Mouse (Mus musculus): ENCODE results near the gene Flt1. TPM values are rescaled to one million over a fixed set of nuclear protein-coding genes. Genes with fewer than 3 reads are reported as not detected.

Gene Flt1
- polyA plus RNA-seq (2015; fragmentation: Nextera tagmentation; extraction: Ambion mirVana) = 15.6 and 16.7 TPM in 2 replicates

GRCm38 (mm10) chr5:147725831-147726700, at the start of gene Flt1:
Flt1 (minus strand) TSS chr5:147726011.
- ATAC-seq (ENCODE audit: low read depth) = peak; percentile 80
- H3K27ac ChIP-seq (ENCODE audit: low read length) = peak within 1 kb of the TSS; percentile 54
- peaks cover 11% of the 10 kb centered on the region for H3K4me1 ChIP-seq (replicated peaks; ENCODE audit: control insufficient read depth, insufficient read depth, low read length)
- peak within 1 kb of the TSS; percentile 59 for H3K4me3 ChIP-seq (ENCODE audit: low read length)
- H3K36me3 ChIP-seq (ENCODE audit: control insufficient read depth, insufficient read depth, low read length) = no peaks in the 10 kb centered on the region
- H3K9ac ChIP-seq (ENCODE audit: low read length) = peak within 1 kb of the TSS; percentile 68
- H3K4me2 ChIP-seq (ENCODE audit: low read depth, low read length) = peak within 1 kb of the TSS; percentile 92
- peaks cover 65% of the 10 kb centered on the region for H3K27me3 ChIP-seq (ENCODE audit: control insufficient read depth, insufficient read depth, low read depth, low read length)
- H3K9me3 ChIP-seq (ENCODE audit: control insufficient read depth, low read length) = no peaks in the 10 kb centered on the region
- under 1% methylated on average over 78 of the region's 82 CpGs for WGBS

DNA sequence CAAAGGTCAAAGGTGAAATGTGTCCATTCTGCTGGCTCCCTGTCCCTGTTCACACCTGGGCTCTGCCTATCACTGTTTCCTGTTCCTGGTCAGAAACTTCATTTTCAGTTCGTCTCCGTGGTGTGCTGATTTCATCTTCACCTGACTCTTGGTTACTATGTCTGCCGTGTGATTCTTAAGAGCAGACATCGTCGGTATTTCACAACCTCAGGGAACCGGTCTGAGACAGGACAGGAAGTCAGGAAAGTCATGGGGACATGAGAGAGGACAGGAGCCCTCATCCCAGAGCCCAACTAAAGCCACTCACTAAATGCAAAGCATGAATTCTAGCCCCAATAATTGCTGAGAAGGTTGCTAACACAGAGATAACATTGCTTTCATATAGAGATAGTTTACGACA, 49.4 kb upstream of the Flt1 start:
- H3K4me3 ChIP-seq (ENCODE audit: low read length) = no peak overlapping the region
- no peak overlapping the region for H3K4me2 ChIP-seq (ENCODE audit: low read depth, low read length)
- H3K36me3 ChIP-seq (ENCODE audit: control insufficient read depth, insufficient read depth, low read length) = no peaks in the 10 kb centered on the region
- H3K9ac ChIP-seq (ENCODE audit: low read length) = no peak overlapping the region
- H3K4me1 ChIP-seq (replicated peaks; ENCODE audit: control insufficient read depth, insufficient read depth, low read length) = no peaks in the 10 kb centered on the region
- no peak for ATAC-seq (ENCODE audit: low read depth)
- no peak overlapping the region for H3K27ac ChIP-seq (ENCODE audit: low read length)
- no peaks in the 10 kb centered on the region for H3K27me3 ChIP-seq (ENCODE audit: control insufficient read depth, insufficient read depth, low read depth, low read length)
- H3K9me3 ChIP-seq (ENCODE audit: control insufficient read depth, low read length) = 0 out of 2 replicates have a peak, but pooled peaks cover 5% of the 10 kb centered on the region
- 60% methylated on average over 7 of the region's 7 CpGs for WGBS

GRCm38 (mm10) chr5:147769918-147770317, 44.1 kb upstream of the Flt1 start:
- WGBS = 67% methylated on average over 6 of the region's 6 CpGs
- H3K9ac ChIP-seq (ENCODE audit: low read length) = no peak overlapping the region
- no peaks in the 10 kb centered on the region for H3K27me3 ChIP-seq (ENCODE audit: control insufficient read depth, insufficient read depth, low read depth, low read length)
- no peak overlapping the region for H3K4me3 ChIP-seq (ENCODE audit: low read length)
- 0 out of 2 replicates have a peak, but pooled peaks cover 5% of the 10 kb centered on the region for H3K9me3 ChIP-seq (ENCODE audit: control insufficient read depth, low read length)
- no peak for ATAC-seq (ENCODE audit: low read depth)
- H3K36me3 ChIP-seq (ENCODE audit: control insufficient read depth, insufficient read depth, low read length) = no peaks in the 10 kb centered on the region
- H3K4me2 ChIP-seq (ENCODE audit: low read depth, low read length) = no peak overlapping the region
- no peaks in the 10 kb centered on the region for H3K4me1 ChIP-seq (replicated peaks; ENCODE audit: control insufficient read depth, insufficient read depth, low read length)
- H3K27ac ChIP-seq (ENCODE audit: low read length) = no peak overlapping the region

DNA sequence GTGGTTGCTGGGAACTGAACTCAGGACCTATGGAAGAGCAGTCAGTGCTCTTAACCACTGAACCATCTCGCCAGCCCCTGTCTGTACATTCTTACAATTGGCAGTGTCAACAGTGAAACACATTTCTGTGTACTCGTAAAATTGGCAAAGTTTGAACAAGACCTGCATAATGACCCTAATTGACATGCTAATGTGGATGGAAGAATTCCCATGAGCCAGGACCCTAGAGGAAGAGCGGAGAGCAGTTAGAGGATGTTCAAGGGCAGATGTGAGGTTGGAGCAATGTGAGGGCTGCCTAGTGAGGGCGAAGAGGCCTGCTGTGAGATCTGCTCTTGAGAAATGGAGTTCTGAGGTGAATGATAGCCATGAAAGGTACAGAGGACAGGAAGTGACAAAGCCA, 38.2 kb upstream of the Flt1 start:
- 85% methylated on average over 4 of the region's 4 CpGs for WGBS
- no peak overlapping the region for H3K9ac ChIP-seq (ENCODE audit: low read length)
- no peak overlapping the region for H3K4me3 ChIP-seq (ENCODE audit: low read length)
- H3K4me2 ChIP-seq (ENCODE audit: low read depth, low read length) = no peak overlapping the region
- no peaks in the 10 kb centered on the region for H3K9me3 ChIP-seq (ENCODE audit: control insufficient read depth, low read length)
- ATAC-seq (ENCODE audit: low read depth) = no peak
- H3K27ac ChIP-seq (ENCODE audit: low read length) = no peak overlapping the region
- no peaks in the 10 kb centered on the region for H3K27me3 ChIP-seq (ENCODE audit: control insufficient read depth, insufficient read depth, low read depth, low read length)
- no peaks in the 10 kb centered on the region for H3K36me3 ChIP-seq (ENCODE audit: control insufficient read depth, insufficient read depth, low read length)
- no peaks in the 10 kb centered on the region for H3K4me1 ChIP-seq (replicated peaks; ENCODE audit: control insufficient read depth, insufficient read depth, low read length)

- H3K36me3 ChIP-seq (ENCODE audit: control insufficient read depth, insufficient read depth, low read length) = no peaks in the 10 kb centered on the region
- no peaks in the 10 kb centered on the region for H3K27me3 ChIP-seq (ENCODE audit: control insufficient read depth, insufficient read depth, low read depth, low read length)
- no peak overlapping the region for H3K4me3 ChIP-seq (ENCODE audit: low read length)
- H3K9ac ChIP-seq (ENCODE audit: low read length) = no peak overlapping the region
- no peaks in the 10 kb centered on the region for H3K4me1 ChIP-seq (replicated peaks; ENCODE audit: control insufficient read depth, insufficient read depth, low read length)
- no peak overlapping the region for H3K4me2 ChIP-seq (ENCODE audit: low read depth, low read length)
- ATAC-seq (ENCODE audit: low read depth) = no peak
- 19% methylated on average over 8 of the region's 8 CpGs for WGBS
- no peak overlapping the region for H3K27ac ChIP-seq (ENCODE audit: low read length)
- no peaks in the 10 kb centered on the region for H3K9me3 ChIP-seq (ENCODE audit: control insufficient read depth, low read length)
Observed at GRCm38 (mm10) chr5:147761984-147762383, 36.2 kb upstream of the Flt1 start.

GRCm38 (mm10) chr5:147761275-147761674, 35.5 kb upstream of the Flt1 start:
- no peaks in the 10 kb centered on the region for H3K9me3 ChIP-seq (ENCODE audit: control insufficient read depth, low read length)
- no peak overlapping the region for H3K27ac ChIP-seq (ENCODE audit: low read length)
- no peak overlapping the region for H3K4me2 ChIP-seq (ENCODE audit: low read depth, low read length)
- no peak overlapping the region for H3K9ac ChIP-seq (ENCODE audit: low read length)
- H3K4me1 ChIP-seq (replicated peaks; ENCODE audit: control insufficient read depth, insufficient read depth, low read length) = no peaks in the 10 kb centered on the region
- ATAC-seq (ENCODE audit: low read depth) = no peak
- 12% methylated on average over 9 of the region's 9 CpGs for WGBS
- no peak overlapping the region for H3K4me3 ChIP-seq (ENCODE audit: low read length)
- no peaks in the 10 kb centered on the region for H3K36me3 ChIP-seq (ENCODE audit: control insufficient read depth, insufficient read depth, low read length)
- H3K27me3 ChIP-seq (ENCODE audit: control insufficient read depth, insufficient read depth, low read depth, low read length) = no peaks in the 10 kb centered on the region

- Histone ChIP-seq H3K4me3 (ENCODE audit: low read length) (peak overlapping the region; percentile 26), H3K9ac (ENCODE audit: low read length) (peak overlapping the region; percentile 33; the same call in 1 of the 2 replicates), H3K27me3 (ENCODE audit: control insufficient read depth, insufficient read depth, low read depth, low read length) (no peaks in the 10 kb centered on the region), H3K4me2 (ENCODE audit: low read depth, low read length) (peak overlapping the region; percentile 34), H3K27ac (ENCODE audit: low read length) (no peak overlapping the region), H3K4me1 (replicated peaks; ENCODE audit: control insufficient read depth, insufficient read depth, low read length) (no peaks in the 10 kb centered on the region), H3K36me3 (ENCODE audit: control insufficient read depth, insufficient read depth, low read length) (no peaks in the 10 kb centered on the region), H3K9me3 (ENCODE audit: control insufficient read depth, low read length) (peaks cover 3% of the 10 kb centered on the region; the same call in 1 of the 2 replicates)
- WGBS = 60% methylated on average over 9 of the region's 9 CpGs
- ATAC-seq (ENCODE audit: low read depth) = no peak
Observed at GRCm38 (mm10) chr5:147758640-147759319, 33.0 kb upstream of the Flt1 start.

DNA sequence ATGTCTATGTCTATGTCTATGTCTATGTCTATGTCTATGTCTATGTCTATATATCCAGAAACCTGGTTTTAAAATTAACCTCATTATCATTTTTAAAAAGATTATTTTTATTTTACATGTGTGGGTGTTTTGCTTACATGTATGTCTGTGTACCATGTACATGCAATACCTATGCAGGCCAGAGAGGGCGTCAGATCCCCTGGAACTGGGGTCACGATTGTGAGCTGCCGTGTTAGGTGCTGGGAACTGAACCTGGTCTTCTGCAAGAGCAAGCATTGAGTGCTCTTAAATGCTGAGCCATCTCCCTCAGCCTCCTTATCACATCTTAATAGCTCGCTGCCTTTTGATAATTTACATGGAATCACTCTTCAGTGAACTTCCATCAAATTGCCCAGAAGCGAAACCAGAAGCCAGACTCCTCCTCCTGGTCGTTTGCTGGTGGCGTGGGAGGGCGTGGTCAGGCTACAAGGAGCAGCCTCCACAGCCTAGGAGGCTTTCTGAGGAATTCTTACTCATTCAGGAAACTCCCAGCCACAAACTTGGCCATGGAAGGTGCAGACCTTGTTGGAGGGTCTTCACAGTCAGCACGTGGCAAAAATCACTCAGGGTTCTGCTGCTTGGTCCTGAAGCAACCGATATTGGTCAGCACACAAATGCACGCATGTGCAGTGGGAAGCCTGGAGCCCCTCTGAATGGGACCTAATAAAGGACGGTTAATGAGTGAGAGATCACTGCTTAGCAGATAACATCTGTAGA, 32.2 kb upstream of the Flt1 start:
- peak overlapping the region; percentile 33; the same call in 1 of the 2 replicates for H3K9ac ChIP-seq (ENCODE audit: low read length)
- H3K9me3 ChIP-seq (ENCODE audit: control insufficient read depth, low read length) = peaks cover 4% of the 10 kb centered on the region; the same call in 1 of the 2 replicates
- no peaks in the 10 kb centered on the region for H3K36me3 ChIP-seq (ENCODE audit: control insufficient read depth, insufficient read depth, low read length)
- WGBS = 43% methylated on average over 12 of the region's 12 CpGs
- 0 out of 2 replicates have a peak, but pooled peaks have one; percentile 26 for ATAC-seq (ENCODE audit: low read depth)
- H3K4me2 ChIP-seq (ENCODE audit: low read depth, low read length) = peak overlapping the region; percentile 34
- H3K4me3 ChIP-seq (ENCODE audit: low read length) = peak overlapping the region; percentile 26
- H3K4me1 ChIP-seq (replicated peaks; ENCODE audit: control insufficient read depth, insufficient read depth, low read length) = peaks cover 4% of the 10 kb centered on the region; the same call in 1 of the 2 replicates
- peaks cover 1% of the 10 kb centered on the region; the same call in 1 of the 2 replicates for H3K27me3 ChIP-seq (ENCODE audit: control insufficient read depth, insufficient read depth, low read depth, low read length)
- H3K27ac ChIP-seq (ENCODE audit: low read length) = no peak overlapping the region

Measured in lung, embryonic 16.5 days (tissue).